Mouse (Mus musculus) stomach, postnatal 0 days (tissue): ENCODE measurements around the gene Bhlha9.

Experiments
- CTCF ChIP-seq: IDR thresholded peaks from 2 replicates; pipeline ENCODE4 v1.5.1; 2016; ENCODE audit warnings: antibody characterized with exemption, low read depth, mild to moderate bottlenecking, moderate library complexity
- EP300 ChIP-seq: optimal IDR thresholded peaks from 2 replicates; pipeline ENCODE3; 2016; ENCODE audit warnings: antibody characterized with exemption

DNA sequence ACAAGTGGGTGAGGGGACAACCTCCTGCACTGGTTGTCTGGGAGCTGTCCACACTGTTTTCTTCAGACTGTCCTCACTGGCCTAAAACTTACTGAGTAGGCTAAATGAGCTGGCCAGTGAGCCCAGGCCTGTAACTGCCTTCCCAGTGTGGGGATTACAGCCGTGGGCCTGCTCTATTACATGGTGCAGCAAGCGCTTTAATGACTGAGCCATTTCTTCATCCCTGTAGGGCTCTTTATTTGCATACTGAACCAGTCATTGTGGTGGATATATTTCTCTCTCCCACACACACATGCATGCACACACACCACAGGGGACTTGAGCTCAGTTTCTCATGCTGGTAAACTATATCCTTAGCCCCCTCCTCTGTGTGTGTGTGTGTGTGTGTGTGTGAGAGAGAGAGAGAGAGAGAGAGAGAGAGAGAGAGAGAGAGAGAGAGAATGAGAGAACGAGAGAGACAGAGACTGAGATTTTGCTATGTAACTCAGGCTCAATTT, 19.4 kb upstream of the Bhlha9 start:
- no peak for TF ChIP-seq CTCF
- no peak for TF ChIP-seq EP300
